Mouse (Mus musculus) stomach, postnatal 0 days (tissue): ENCODE measurements around the gene Nudt14.

ENCODE experiments used
- CTCF ChIP-seq: IDR thresholded peaks from 2 replicates; pipeline ENCODE4 v1.5.1; 2016; ENCODE audit warnings: antibody characterized with exemption, low read depth, mild to moderate bottlenecking, moderate library complexity
- EP300 ChIP-seq: optimal IDR thresholded peaks from 2 replicates; pipeline ENCODE3; 2016; ENCODE audit warnings: antibody characterized with exemption

GRCm38 (mm10) chr12:112952926-112953565 lies 11.1 kb upstream of the Nudt14 start:
- TF ChIP-seq EP300, result no peak
- TF ChIP-seq CTCF, result no peak
